Mouse (Mus musculus): Measurements from ENCODE around the gene Serpina3j.

- TF ChIP-seq CTCF (IDR thresholded peaks at IDR 0.05; ENCODE audit: low read depth) = no peak
- TF ChIP-seq EP300 (IDR thresholded peaks at IDR 0.05; ENCODE audit: low read depth) = no peak
These were observed 8.1 kb downstream of the Serpina3j start for GRCm38 (mm10) chr12:104322454-104322853.
